Mouse (Mus musculus): ENCODE results near the gene AI182371. TPM values are rescaled to one million over a fixed set of nuclear protein-coding genes. Genes with fewer than 3 reads are reported as not detected.

AI182371 gene
- polyA plus RNA-seq, 1 experiment from 2014 or later = 0.60 TPM

DNA sequence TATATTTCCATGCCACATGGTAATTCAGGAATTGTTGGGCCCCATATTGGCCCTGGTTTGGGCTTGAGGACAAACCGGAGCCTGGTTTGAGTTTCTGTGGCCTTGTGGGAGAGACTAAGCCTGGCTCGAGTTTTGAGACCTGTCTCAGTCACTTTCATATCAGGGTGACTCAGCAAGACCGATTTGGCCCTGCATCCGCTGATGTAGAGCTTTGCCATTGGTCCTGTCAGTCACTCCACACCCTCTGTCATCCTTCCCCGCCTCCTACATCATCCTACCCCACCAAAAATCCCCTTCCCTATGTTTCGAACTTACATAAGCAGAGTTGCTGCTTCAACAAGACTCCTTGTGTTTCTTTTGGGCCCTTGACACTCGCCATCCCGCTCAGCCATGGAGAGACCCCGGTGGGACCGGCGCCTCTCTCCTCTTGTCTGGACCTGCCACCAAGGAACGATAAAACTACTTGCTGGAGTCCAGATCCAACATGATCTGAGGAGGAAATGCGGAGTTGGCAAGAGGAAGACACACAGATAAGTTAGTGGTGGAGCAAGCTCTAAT, 34.7 kb downstream of the AI182371 start:
- Histone ChIP-seq H3K27ac (no peak overlapping the region), H3K9me3 (no peaks in the 10 kb centered on the region), H3K27me3 (no peaks in the 10 kb centered on the region), H3K4me1 (no peaks in the 10 kb centered on the region), H3K4me3 (no peak overlapping the region), H3K36me3 (no peaks in the 10 kb centered on the region), H3K9ac (no peak overlapping the region), H3K4me2 (replicated peaks) (no peak overlapping the region)
- no peak for ATAC-seq (ENCODE audit: low FRiP score, low read depth)
- 89% methylated on average over 13 of the region's 13 CpGs for WGBS

DNA sequence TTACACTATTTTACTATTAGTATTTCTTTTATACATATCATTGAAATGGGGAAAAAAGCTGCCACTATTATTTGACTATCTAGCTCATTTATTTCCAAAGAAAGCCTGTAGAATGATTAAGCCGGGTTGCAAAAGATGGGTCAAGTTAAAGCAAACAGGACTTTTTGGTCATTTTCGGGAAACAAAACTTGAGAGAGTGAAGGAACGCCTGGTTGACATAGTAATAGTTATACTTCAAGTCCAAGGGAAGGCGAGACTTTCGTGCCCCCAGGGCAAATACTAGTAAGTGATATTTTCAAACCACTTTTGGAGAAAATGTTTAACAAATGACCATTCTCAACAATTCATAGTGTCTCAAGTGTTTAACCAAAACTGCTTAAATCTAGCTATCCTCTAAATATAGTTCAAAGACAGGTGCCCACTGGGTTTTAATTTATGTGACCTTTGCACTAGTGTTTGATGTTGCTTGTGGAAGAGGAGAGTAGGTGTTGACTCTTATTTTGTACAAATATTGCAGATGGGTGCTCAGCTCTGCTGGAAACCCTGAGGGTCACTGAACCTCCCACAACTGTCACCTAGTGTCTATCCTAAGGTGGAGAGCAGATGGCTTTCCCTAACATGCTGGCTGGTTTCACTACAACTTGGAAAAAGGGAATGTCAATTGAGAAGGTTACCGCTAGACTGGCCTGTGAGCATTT, 37.9 kb downstream of the AI182371 start:
- no peak for ATAC-seq (ENCODE audit: low FRiP score, low read depth)
- no peaks in the 10 kb centered on the region for H3K27me3 ChIP-seq
- H3K4me3 ChIP-seq = no peak overlapping the region
- H3K4me1 ChIP-seq = no peaks in the 10 kb centered on the region
- no peaks in the 10 kb centered on the region for H3K9me3 ChIP-seq
- no peak overlapping the region for H3K4me2 ChIP-seq (replicated peaks)
- no peak overlapping the region for H3K27ac ChIP-seq
- WGBS = 86% methylated on average over 6 of the region's 6 CpGs
- H3K9ac ChIP-seq = no peak overlapping the region
- H3K36me3 ChIP-seq = no peaks in the 10 kb centered on the region

DNA sequence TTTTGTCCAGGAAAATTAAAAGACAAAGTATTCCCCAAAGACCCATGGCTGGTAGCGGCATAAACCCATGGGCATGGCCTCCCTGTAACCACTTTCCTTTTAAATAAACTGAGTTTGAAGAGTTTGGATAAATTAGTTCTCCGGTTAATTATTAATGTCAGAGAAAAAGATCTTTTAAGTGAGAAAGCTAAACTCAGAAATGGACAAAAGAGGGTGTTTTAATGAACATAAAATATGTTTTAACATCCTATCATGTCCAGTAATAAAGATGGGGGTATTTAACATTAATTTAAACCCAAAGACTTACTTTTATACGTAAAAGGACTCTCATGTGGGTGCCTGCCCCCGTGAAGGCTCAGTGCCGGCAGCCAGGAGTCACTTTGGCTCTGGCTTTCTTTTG, 40.0 kb downstream of the AI182371 start, which contains the start of gene Hc:
Gene Hc (minus strand): TSS at position 101 of the 400 bp plus-strand sequence.
- no peaks in the 10 kb centered on the region for H3K36me3 ChIP-seq
- H3K4me3 ChIP-seq = no peak within 1 kb of the TSS
- no peaks in the 10 kb centered on the region for H3K9me3 ChIP-seq
- no peaks in the 10 kb centered on the region for H3K27me3 ChIP-seq
- no peak within 1 kb of the TSS for H3K9ac ChIP-seq
- no peak within 1 kb of the TSS for H3K27ac ChIP-seq
- 73% methylated on average over 5 of the region's 5 CpGs for WGBS
- H3K4me1 ChIP-seq = no peaks in the 10 kb centered on the region
- H3K4me2 ChIP-seq (replicated peaks) = no peak within 1 kb of the TSS
- ATAC-seq (ENCODE audit: low FRiP score, low read depth) = no peak

DNA sequence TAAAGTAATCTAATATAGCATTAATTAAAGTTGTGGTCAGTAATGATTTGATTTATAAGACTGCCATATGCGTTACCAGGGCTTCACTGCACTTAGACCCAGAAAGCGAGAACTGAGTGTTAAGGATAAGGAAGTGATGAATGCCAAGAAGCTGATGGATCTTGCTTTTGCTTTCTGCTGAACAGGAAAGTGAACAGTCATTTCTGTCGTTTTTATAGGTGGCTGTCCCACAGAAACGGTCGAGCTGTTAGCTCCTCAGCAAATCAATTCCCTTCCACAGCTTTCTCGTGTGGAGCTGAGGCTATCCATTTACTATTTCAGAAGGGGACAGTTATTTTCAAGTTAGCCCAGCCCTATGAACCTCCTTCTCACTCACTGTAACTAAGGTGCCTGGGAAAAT, 40.4 kb downstream of the AI182371 start:
- H3K4me2 ChIP-seq (replicated peaks) = no peak overlapping the region
- H3K9ac ChIP-seq = no peak overlapping the region
- no peak overlapping the region for H3K27ac ChIP-seq
- no peak overlapping the region for H3K4me3 ChIP-seq
- H3K27me3 ChIP-seq = no peaks in the 10 kb centered on the region
- H3K36me3 ChIP-seq = no peaks in the 10 kb centered on the region
- H3K9me3 ChIP-seq = no peaks in the 10 kb centered on the region
- no peaks in the 10 kb centered on the region for H3K4me1 ChIP-seq
- no peak for ATAC-seq (ENCODE audit: low FRiP score, low read depth)
- 58% methylated on average over 6 of the region's 6 CpGs for WGBS

DNA sequence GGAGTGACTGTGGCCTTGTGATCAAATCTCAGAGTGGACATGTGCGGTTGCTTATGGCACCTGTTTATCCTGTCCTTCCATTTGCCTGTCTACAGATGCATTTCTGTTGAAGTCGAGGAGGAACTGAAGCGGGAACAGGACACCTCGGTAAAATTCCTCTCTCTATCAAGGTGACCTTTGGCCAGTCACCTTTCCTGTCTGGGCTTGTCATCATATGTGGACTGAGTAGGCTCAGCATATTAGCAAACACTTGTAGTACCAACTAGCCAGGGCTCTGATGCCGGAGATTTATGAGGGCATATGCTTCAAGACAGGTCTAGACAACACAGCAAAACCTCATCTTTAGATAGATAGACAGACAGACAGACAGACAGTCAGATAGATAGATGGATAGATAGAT, 41.1 kb downstream of the AI182371 start:
- Histone ChIP-seq H3K4me2 (replicated peaks) (no peak overlapping the region), H3K36me3 (no peaks in the 10 kb centered on the region), H3K4me3 (no peak overlapping the region), H3K27me3 (no peaks in the 10 kb centered on the region), H3K4me1 (no peaks in the 10 kb centered on the region), H3K9me3 (no peaks in the 10 kb centered on the region), H3K9ac (no peak overlapping the region), H3K27ac (no peak overlapping the region)
- ATAC-seq (ENCODE audit: low FRiP score, low read depth) = no peak
- WGBS = 82% methylated on average over 5 of the region's 5 CpGs

DNA sequence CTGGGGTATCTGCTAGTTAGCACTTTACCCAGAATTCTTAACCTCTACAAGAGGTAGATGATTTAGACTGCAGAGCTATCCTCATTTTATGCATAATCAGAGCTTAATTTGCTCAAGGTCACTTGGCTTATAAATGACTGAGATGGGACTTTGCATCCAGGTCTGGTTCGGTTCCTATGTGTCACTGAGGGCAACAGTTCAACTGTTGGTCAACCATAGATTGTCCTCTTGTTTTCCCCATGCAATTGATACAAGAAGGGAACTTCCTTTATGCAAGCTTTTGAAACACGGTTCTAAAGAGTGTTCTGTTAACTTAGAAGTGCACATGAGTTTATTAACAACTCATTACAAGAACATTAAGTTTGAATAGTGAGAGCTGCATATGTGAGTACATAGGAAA, 43.0 kb downstream of the AI182371 start:
- no peaks in the 10 kb centered on the region for H3K36me3 ChIP-seq
- H3K9me3 ChIP-seq = no peaks in the 10 kb centered on the region
- no peaks in the 10 kb centered on the region for H3K27me3 ChIP-seq
- WGBS = 80% methylated on average over 2 of the region's 2 CpGs
- no peak overlapping the region for H3K4me3 ChIP-seq
- H3K4me2 ChIP-seq (replicated peaks) = no peak overlapping the region
- no peak overlapping the region for H3K27ac ChIP-seq
- ATAC-seq (ENCODE audit: low FRiP score, low read depth) = no peak
- H3K4me1 ChIP-seq = no peaks in the 10 kb centered on the region
- H3K9ac ChIP-seq = no peak overlapping the region

DNA sequence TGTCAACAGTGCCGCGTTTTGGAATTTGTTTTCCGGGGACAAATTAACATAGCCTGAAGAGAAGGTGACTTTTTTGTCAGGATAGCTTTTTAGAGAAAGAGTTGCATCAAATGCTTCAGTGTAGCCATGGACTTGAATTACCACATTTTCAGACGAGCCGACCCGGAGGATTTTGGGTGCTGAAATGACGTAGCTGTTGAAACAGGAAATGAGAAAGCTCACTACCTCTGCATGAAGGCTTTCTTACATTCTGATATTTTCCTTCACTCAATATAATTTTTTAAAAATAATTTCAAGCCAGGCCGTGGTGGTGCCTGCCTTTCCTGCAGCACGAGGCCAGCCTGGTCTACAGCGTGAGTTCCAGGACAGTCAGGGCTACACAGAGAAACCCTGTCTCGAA, 44.1 kb downstream of the AI182371 start:
- ATAC-seq (ENCODE audit: low FRiP score, low read depth) = no peak

DNA sequence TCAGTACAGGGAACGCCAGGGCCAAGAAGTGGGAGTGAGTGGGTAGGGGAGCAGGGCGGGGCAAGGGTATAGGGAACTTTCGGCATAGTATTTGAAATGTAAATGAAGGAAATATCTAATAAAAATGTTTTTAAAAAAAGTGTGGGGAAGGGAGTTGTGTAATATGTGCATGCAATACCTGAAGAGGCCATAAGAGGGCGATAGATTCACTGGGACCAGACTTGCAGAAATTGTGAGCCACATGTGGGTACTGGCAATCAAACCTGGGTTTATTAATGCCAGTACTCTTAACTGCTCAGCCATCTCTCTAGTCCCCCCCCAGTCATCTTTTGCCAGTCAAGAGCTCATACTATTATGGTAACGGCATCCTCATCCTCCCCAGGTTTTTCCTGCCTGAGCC, 52.5 kb downstream of the AI182371 start:
- Histone ChIP-seq H3K4me3 (no peak overlapping the region), H3K36me3 (no peaks in the 10 kb centered on the region), H3K9me3 (no peaks in the 10 kb centered on the region), H3K4me1 (no peaks in the 10 kb centered on the region), H3K9ac (no peak overlapping the region), H3K4me2 (replicated peaks) (no peak overlapping the region), H3K27me3 (no peaks in the 10 kb centered on the region), H3K27ac (no peak overlapping the region)
- WGBS = 33% methylated on average over 5 of the region's 5 CpGs
- ATAC-seq (ENCODE audit: low FRiP score, low read depth) = no peak

More for the DNA sequence above, 44.1 kb downstream of the AI182371 start:
- Histone ChIP-seq H3K4me2 (replicated peaks) (no peak overlapping the region), H3K9me3 (no peaks in the 10 kb centered on the region), H3K4me3 (no peak overlapping the region), H3K9ac (no peak overlapping the region), H3K27ac (no peak overlapping the region), H3K4me1 (no peaks in the 10 kb centered on the region), H3K27me3 (no peaks in the 10 kb centered on the region), H3K36me3 (no peaks in the 10 kb centered on the region)
- 86% methylated on average over 11 of the region's 11 CpGs for WGBS

DNA sequence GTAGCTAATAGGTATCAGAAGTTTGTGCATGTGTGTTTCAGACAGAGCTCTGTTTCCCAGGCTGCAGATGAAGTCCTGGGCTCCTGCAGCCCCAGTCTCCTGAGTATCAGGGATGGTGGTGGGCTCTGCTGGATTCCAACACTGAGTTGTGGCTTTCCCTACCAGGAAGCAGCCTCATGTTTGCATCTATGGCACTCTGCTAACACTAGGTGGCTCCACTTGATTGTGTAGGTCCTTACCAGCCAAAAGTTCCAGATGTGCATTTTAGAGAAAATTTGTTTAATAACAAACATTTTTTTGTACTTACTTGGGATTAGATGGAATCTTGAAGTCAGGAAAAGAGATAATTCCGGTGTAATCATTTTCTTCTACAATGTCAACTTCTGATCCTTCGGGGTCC, 56.4 kb downstream of the AI182371 start:
- Histone ChIP-seq H3K9me3 (peaks cover 4% of the 10 kb centered on the region; the same call in 1 of the 2 replicates), H3K36me3 (no peaks in the 10 kb centered on the region), H3K27ac (no peak overlapping the region), H3K4me2 (replicated peaks) (no peak overlapping the region), H3K27me3 (no peaks in the 10 kb centered on the region), H3K4me3 (no peak overlapping the region), H3K9ac (no peak overlapping the region), H3K4me1 (no peaks in the 10 kb centered on the region)
- ATAC-seq (ENCODE audit: low FRiP score, low read depth) = no peak
- WGBS = 73% methylated on average over 2 of the region's 2 CpGs

DNA sequence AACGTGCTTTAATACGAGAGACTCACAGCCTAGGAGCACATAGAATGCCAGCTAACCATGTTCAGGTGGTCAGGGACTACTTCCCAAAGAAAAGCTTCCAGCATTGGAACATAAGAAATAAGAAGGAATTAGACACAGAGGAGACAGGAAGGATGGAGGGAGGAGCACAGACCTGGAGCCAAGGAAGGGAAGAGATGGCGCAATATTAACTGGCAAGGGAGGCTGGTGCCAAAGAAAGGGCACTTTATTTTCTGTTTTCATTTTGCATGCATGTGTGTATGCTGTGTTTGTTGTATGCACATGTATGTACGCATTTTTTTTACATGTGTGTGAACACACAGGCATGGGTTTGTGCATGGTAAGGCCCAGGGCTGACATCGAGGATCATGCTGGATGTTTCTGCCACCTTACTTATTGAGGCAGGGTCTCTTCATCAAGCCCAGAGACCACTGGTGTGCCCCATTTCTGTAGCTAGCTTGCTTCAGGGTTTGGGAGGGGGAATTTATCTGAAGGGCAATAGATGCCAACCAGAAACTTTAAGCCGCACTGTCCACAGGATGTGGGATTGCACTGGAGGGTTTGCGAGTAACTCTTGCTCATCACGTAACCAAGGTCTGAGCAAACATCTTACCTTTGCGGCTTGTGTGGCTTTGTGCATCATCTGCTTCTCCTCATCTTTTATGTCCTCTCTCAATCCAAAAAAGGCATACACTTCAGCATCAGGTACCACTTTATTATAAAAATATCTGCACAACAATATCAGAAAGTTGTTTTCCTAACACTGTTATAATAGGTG, 62.6 kb downstream of the AI182371 start:
- 85% methylated on average over 9 of the region's 9 CpGs for WGBS
- H3K4me3 ChIP-seq = no peak overlapping the region
- no peak for ATAC-seq (ENCODE audit: low FRiP score, low read depth)
- H3K27ac ChIP-seq = no peak overlapping the region
- peaks cover 4% of the 10 kb centered on the region; the same call in 1 of the 2 replicates for H3K9me3 ChIP-seq
- H3K9ac ChIP-seq = no peak overlapping the region
- no peak overlapping the region for H3K4me2 ChIP-seq (replicated peaks)
- no peaks in the 10 kb centered on the region for H3K4me1 ChIP-seq
- no peaks in the 10 kb centered on the region for H3K27me3 ChIP-seq
- H3K36me3 ChIP-seq = no peaks in the 10 kb centered on the region
